Mouse (Mus musculus) mature B cell (primary cell): Measurements from ENCODE around the gene Scfd2.

Experiments
- in situ Hi-C: fragments of 300-500 bp; cut with MboI; formaldehyde crosslinking; loops from 2 replicates; pipeline ENCODE4 v1.14.3; 2019

Gene Scfd2

GRCm38 (mm10) chr5:74365984-74366709 is 165.4 kb downstream of the Scfd2 start:
- in situ Hi-C loops: no loop called here

- in situ Hi-C loops: no loop called here
These were observed 166.2 kb downstream of the Scfd2 start for GRCm38 (mm10) chr5:74365408-74365807.

- in situ Hi-C loops: no loop called here
These were observed 168.3 kb downstream of the Scfd2 start for GRCm38 (mm10) chr5:74363296-74363695.

- in situ Hi-C loops: no loop called here
These were observed 170.0 kb downstream of the Scfd2 start for GRCm38 (mm10) chr5:74361531-74361930.

- in situ Hi-C loops: no loop called here
These were observed 173.5 kb downstream of the Scfd2 start for GRCm38 (mm10) chr5:74358033-74358432.

GRCm38 (mm10) chr5:74355416-74356177 is 176.0 kb downstream of the Scfd2 start:
- in situ Hi-C loops: no loop called here

- in situ Hi-C loops: no loop called here
These were observed 180.7 kb downstream of the Scfd2 start for GRCm38 (mm10) chr5:74350909-74351308.

GRCm38 (mm10) chr5:74348079-74348870 is 183.3 kb downstream of the Scfd2 start:
- in situ Hi-C loops: no loop called here

- in situ Hi-C loops: no loop called here
These were observed 188.5 kb downstream of the Scfd2 start for GRCm38 (mm10) chr5:74343045-74343444.

- in situ Hi-C loops: no loop called here
These were observed 189.0 kb downstream of the Scfd2 start for GRCm38 (mm10) chr5:74342557-74342956.

- in situ Hi-C loops: no loop called here
These were observed 194.1 kb downstream of the Scfd2 start for GRCm38 (mm10) chr5:74337491-74337890.

GRCm38 (mm10) chr5:74336780-74337179 is 194.8 kb downstream of the Scfd2 start:
- in situ Hi-C loops: no loop called here

- in situ Hi-C loops: no loop called here
These were observed 198.3 kb downstream of the Scfd2 start for GRCm38 (mm10) chr5:74333258-74333657.

GRCm38 (mm10) chr5:74326228-74326627 is 205.3 kb downstream of the Scfd2 start:
- in situ Hi-C loops: no loop called here

GRCm38 (mm10) chr5:74321010-74321746 is 210.4 kb downstream of the Scfd2 start:
- in situ Hi-C loops: no loop called here

GRCm38 (mm10) chr5:74319551-74319950 is 212.0 kb downstream of the Scfd2 start:
- in situ Hi-C loops: no loop called here

GRCm38 (mm10) chr5:74317174-74317573 is 214.4 kb downstream of the Scfd2 start:
- in situ Hi-C loops: no loop called here

GRCm38 (mm10) chr5:74316333-74316945 is 215.1 kb downstream of the Scfd2 start:
- in situ Hi-C loops: no loop called here

- in situ Hi-C loops: no loop called here
These were observed 215.9 kb downstream of the Scfd2 start for GRCm38 (mm10) chr5:74315471-74316245.

- in situ Hi-C loops: no loop called here
These were observed 217.1 kb downstream of the Scfd2 start for GRCm38 (mm10) chr5:74314501-74314900.

GRCm38 (mm10) chr5:74313542-74313941 is 218.0 kb downstream of the Scfd2 start:
- in situ Hi-C loops: no loop called here
